Mouse (Mus musculus): ENCODE data around the gene Slc12a8.

GRCm38 (mm10) chr16:33573703-33574102, 56.6 kb downstream of the Slc12a8 start:
- no peak for TF ChIP-seq CTCF (IDR thresholded peaks at IDR 0.05; ENCODE audit: control insufficient read depth, insufficient read depth, low read length)
- no peak for TF ChIP-seq POLR2A (IDR thresholded peaks at IDR 0.05; ENCODE audit: borderline replicate concordance, control insufficient read depth, low read depth, low read length)

All from bone marrow, adult 2 months (tissue).